In genomic region chr15:88917126-88917525, GRCm38 (mm10) we compare ENCODE assay signal across 33 mouse cellular contexts. TPM values are rescaled to one million over a fixed set of nuclear protein-coding genes. Genes with fewer than 3 reads are reported as not detected.
"Had no signal": no experiment of that assay in that cellular context is flagged by ENCODE, and none has a peak within 500 bp of the region (broad histone marks: within the 10 kb centered on the region; RNA-seq: fewer than 3 reads in every experiment).

No protein-coding gene starts in this region.

- H3K36me3 ChIP-seq: embryonic facial prominence, embryonic 10.5 days; embryonic facial prominence, embryonic 12.5 days; embryonic facial prominence, embryonic 13.5 days; embryonic facial prominence, embryonic 15.5 days; forebrain, embryonic 10.5 days; forebrain, embryonic 12.5 days; forebrain, embryonic 15.5 days; heart, embryonic 10.5 days had no signal

- H3K4me1 ChIP-seq: embryonic facial prominence, embryonic 12.5 days; embryonic facial prominence, embryonic 13.5 days; embryonic facial prominence, embryonic 15.5 days; forebrain, embryonic 10.5 days; forebrain, embryonic 12.5 days; forebrain, embryonic 13.5 days; forebrain, embryonic 15.5 days had no signal

- H3K4me3 ChIP-seq: embryonic facial prominence, embryonic 10.5 days; embryonic facial prominence, embryonic 12.5 days; embryonic facial prominence, embryonic 13.5 days; embryonic facial prominence, embryonic 15.5 days; erythroblast, embryonic 14.5 days; forebrain, embryonic 10.5 days; forebrain, embryonic 12.5 days; forebrain, embryonic 13.5 days; forebrain, embryonic 15.5 days; gastrocnemius, adult 2 months; heart, adult 2 months; heart, embryonic 10.5 days had no signal

- H3K9me3 ChIP-seq: embryonic facial prominence, embryonic 10.5 days; embryonic facial prominence, embryonic 12.5 days; embryonic facial prominence, embryonic 13.5 days; embryonic facial prominence, embryonic 15.5 days; forebrain, embryonic 10.5 days; forebrain, embryonic 12.5 days; forebrain, embryonic 13.5 days; forebrain, embryonic 15.5 days; heart, embryonic 10.5 days had no signal

- ATAC-seq: forebrain, embryonic 13.5 days; forebrain, embryonic 14.5 days; forebrain, embryonic 15.5 days; forebrain, embryonic 16.5 days; forebrain, postnatal 0 days had no signal

- H3K27me3 ChIP-seq: embryonic facial prominence, embryonic 12.5 days; embryonic facial prominence, embryonic 13.5 days; embryonic facial prominence, embryonic 15.5 days; forebrain, embryonic 12.5 days; forebrain, embryonic 13.5 days; forebrain, embryonic 15.5 days had no signal

- DNase-seq: cerebellum, adult 9-10 months; cerebellum, adult 9-11 months; cerebellum, postnatal 10 days; cerebellum, postnatal 14 days; cerebellum, postnatal 25 days; cerebellum, postnatal 36 days; embryo, embryonic 11 days; forebrain, postnatal 0 days; gastrocnemius, adult 2 months; gastrocnemius, postnatal 10 days; gastrocnemius, postnatal 14 days; gastrocnemius, postnatal 25 days; gastrocnemius, postnatal 36 days; heart, adult 18-20 months; heart, adult 2 months had no signal

RNA-seq across cellular contexts. Expression of gene Ttll8, which starts 37.1 kb away (rescaled TPM):
- total RNA-seq: common myeloid progenitor, adult 5-6 weeks; gastrocnemius, adult 18-20 months; gastrocnemius, adult 2 months; gastrocnemius, adult 8-10 months; gastrocnemius, postnatal 10 days; gastrocnemius, postnatal 14 days; gastrocnemius, postnatal 25 days; gastrocnemius, postnatal 36 days; granulocyte monocyte progenitor cell, adult 5-6 weeks; heart, adult 18-20 months; heart, adult 2 months had no signal
- polyA plus RNA-seq: embryonic facial prominence, embryonic 10.5 days; embryonic facial prominence, embryonic 11.5 days; embryonic facial prominence, embryonic 12.5 days; embryonic facial prominence, embryonic 13.5 days; erythroblast, embryonic 14.5 days; forebrain, embryonic 10.5 days; forebrain, embryonic 13.5 days; forebrain, embryonic 15.5 days; heart, embryonic 10.5 days; heart, embryonic 11.5 days had no signal
